Mouse (Mus musculus): ENCODE measurements around the gene Atoh8. TPM values are rescaled to one million over a fixed set of nuclear protein-coding genes. Genes with fewer than 3 reads are reported as not detected.

Gene Atoh8
- polyA plus RNA-seq, 1 experiment from 2014 or later = 9.6 TPM

GRCm38 (mm10) chr6:72159861-72160395 lies 75.4 kb downstream of the Atoh8 start:
- Histone ChIP-seq H3K4me3 (ENCODE audit: low read depth, low read length) (no peak overlapping the region), H3K9ac (ENCODE audit: low read depth, low read length) (no peak overlapping the region), H3K9me3 (ENCODE audit: control insufficient read depth, low read length) (no peaks in the 10 kb centered on the region), H3K36me3 (ENCODE audit: control insufficient read depth, insufficient read depth, low read length) (no peaks in the 10 kb centered on the region), H3K4me1 (replicated peaks; ENCODE audit: control insufficient read depth, insufficient read depth, low read length) (no peaks in the 10 kb centered on the region), H3K4me2 (replicated peaks; ENCODE audit: low read depth, low read length) (no peak overlapping the region), H3K27me3 (ENCODE audit: control insufficient read depth, insufficient read depth, low read length) (no peaks in the 10 kb centered on the region), H3K27ac (ENCODE audit: low read depth, low read length) (no peak overlapping the region)
- WGBS = 84% methylated on average over 10 of the region's 10 CpGs
- ATAC-seq (ENCODE audit: low FRiP score) (no peak), DNase-seq (ENCODE audit: low spot score) (no peak)

DNA sequence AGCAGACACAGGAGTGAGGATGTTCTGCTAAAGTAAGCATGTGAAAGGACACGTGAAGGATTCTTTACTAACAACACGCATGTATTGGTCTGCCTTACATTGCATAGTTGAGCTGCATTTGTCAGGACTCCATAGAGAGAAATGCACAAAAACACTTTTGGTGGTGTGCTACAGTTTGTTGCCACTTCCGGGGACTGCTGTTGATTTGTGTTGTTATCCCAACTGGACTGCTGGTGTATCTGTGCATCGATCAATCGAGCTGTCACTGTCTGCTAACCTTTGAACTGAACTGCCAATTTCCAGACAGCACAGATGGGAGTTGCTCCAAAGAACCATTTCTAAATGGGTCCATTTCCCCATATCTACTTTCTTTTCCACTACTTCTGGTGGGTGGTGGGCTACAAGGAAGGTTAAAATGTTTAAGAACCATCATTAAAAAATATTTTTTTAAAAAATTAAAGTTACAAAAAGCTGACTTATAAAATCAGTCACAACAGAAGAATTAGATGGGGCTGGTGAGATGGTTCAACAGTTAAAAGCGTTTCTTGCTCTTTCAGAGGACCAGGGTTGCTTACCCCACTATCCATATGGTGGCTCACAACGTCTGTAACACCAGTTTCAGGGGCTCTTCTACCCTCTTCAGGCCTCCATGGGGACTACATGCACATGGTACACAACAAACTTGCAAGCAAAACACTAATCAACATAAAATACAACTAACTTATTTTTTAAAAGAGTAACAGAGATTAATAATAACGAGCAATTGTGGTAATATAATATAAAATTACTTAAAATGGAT lies 76.2 kb downstream of the Atoh8 start:
- Histone ChIP-seq H3K27ac (ENCODE audit: low read depth, low read length) (no peak overlapping the region), H3K4me2 (replicated peaks; ENCODE audit: low read depth, low read length) (no peak overlapping the region), H3K27me3 (ENCODE audit: control insufficient read depth, insufficient read depth, low read length) (no peaks in the 10 kb centered on the region), H3K36me3 (ENCODE audit: control insufficient read depth, insufficient read depth, low read length) (no peaks in the 10 kb centered on the region), H3K4me3 (ENCODE audit: low read depth, low read length) (no peak overlapping the region), H3K4me1 (replicated peaks; ENCODE audit: control insufficient read depth, insufficient read depth, low read length) (no peaks in the 10 kb centered on the region), H3K9me3 (ENCODE audit: control insufficient read depth, low read length) (no peaks in the 10 kb centered on the region), H3K9ac (ENCODE audit: low read depth, low read length) (no peak overlapping the region)
- no peak for ATAC-seq (ENCODE audit: low FRiP score)
- 84% methylated on average over 8 of the region's 8 CpGs for WGBS
- DNase-seq (ENCODE audit: low spot score) = no peak

Other genes starting within 250 kb of the Atoh8 start
- 44.0 and 50.4 TPM in 2 replicates for gene St3gal5, start 138.0 kb downstream of the Atoh8 start, polyA plus RNA-seq (2014; fragmentation: Nextera tagmentation; extraction: Ambion mirVana)
- gene Sftpb, start 69.0 kb upstream of the Atoh8 start, polyA plus RNA-seq (2014; fragmentation: Nextera tagmentation; extraction: Ambion mirVana) = not detected in 2 replicates
- 102 and 113 TPM in 2 replicates for gene Usp39, start 109.6 kb upstream of the Atoh8 start, polyA plus RNA-seq (2014; fragmentation: Nextera tagmentation; extraction: Ambion mirVana)
- gene 0610030E20Rik, start 111.7 kb upstream of the Atoh8 start, polyA plus RNA-seq (2014; fragmentation: Nextera tagmentation; extraction: Ambion mirVana) = 17.6 and 28.4 TPM in 2 replicates
- gene Tmem150a, start 119.9 kb upstream of the Atoh8 start, polyA plus RNA-seq (2014; fragmentation: Nextera tagmentation; extraction: Ambion mirVana) = 7.0 and 9.2 TPM in 2 replicates
- 106 and 111 TPM in 2 replicates for gene Rnf181, start 131.4 kb upstream of the Atoh8 start, polyA plus RNA-seq (2014; fragmentation: Nextera tagmentation; extraction: Ambion mirVana)
- gene Vamp5, start 144.9 kb upstream of the Atoh8 start, polyA plus RNA-seq (2014; fragmentation: Nextera tagmentation; extraction: Ambion mirVana) = 13.4 and 13.7 TPM in 2 replicates
- gene Vamp8, start 155.1 kb upstream of the Atoh8 start, polyA plus RNA-seq (2014; fragmentation: Nextera tagmentation; extraction: Ambion mirVana) = 35.2 and 37.9 TPM in 2 replicates
- 12.9 and 13.1 TPM in 2 replicates for gene Ggcx, start 178.7 kb upstream of the Atoh8 start, polyA plus RNA-seq (2014; fragmentation: Nextera tagmentation; extraction: Ambion mirVana)
- 409 and 478 TPM in 2 replicates for gene Mat2a, start 204.0 kb upstream of the Atoh8 start, polyA plus RNA-seq (2014; fragmentation: Nextera tagmentation; extraction: Ambion mirVana)